Mouse (Mus musculus): ENCODE data around the gene Gna15. TPM values are rescaled to one million over a fixed set of nuclear protein-coding genes. Genes with fewer than 3 reads are reported as not detected.

The Gna15 gene
- polyA plus RNA-seq, 1 experiment from 2014 or later: 4.6 TPM

- 70% methylated on average over 21 of the region's 21 CpGs for WGBS
- no peaks in the 10 kb centered on the region for H3K9me3 ChIP-seq (ENCODE audit: low read length)
- no peaks in the 10 kb centered on the region for H3K36me3 ChIP-seq (ENCODE audit: insufficient read depth, low read length)
- no peaks in the 10 kb centered on the region for H3K4me1 ChIP-seq (ENCODE audit: insufficient read depth, low read depth, low read length)
- no peak for TF ChIP-seq EP300 (IDR thresholded peaks at IDR 0.05)
- no peak for TF ChIP-seq CTCF (IDR thresholded peaks at IDR 0.05)
- no peak overlapping the region for H3K9ac ChIP-seq (replicated peaks; ENCODE audit: low read depth)
- DNase-seq (ENCODE audit: low spot score) (no peak), ATAC-seq (no peak)
- no peak overlapping the region for H3K4me3 ChIP-seq (ENCODE audit: low read depth, low read length)
- no peak overlapping the region for H3K4me2 ChIP-seq (replicated peaks; ENCODE audit: low read depth, low read length)
- H3K27me3 ChIP-seq (replicated peaks; ENCODE audit: insufficient read depth, low read length): peaks cover 30% of the 10 kb centered on the region
- H3K27ac ChIP-seq (ENCODE audit: low read length): no peak overlapping the region
Measured at GRCm38 (mm10) chr10:81459399-81459798, 64.6 kb downstream of the Gna15 start.

GRCm38 (mm10) chr10:81458267-81458666 is 65.8 kb downstream of the Gna15 start:
- Histone ChIP-seq H3K4me3 (ENCODE audit: low read depth, low read length) (no peak overlapping the region), H3K9me3 (ENCODE audit: low read length) (no peaks in the 10 kb centered on the region), H3K4me1 (ENCODE audit: insufficient read depth, low read depth, low read length) (no peaks in the 10 kb centered on the region), H3K27ac (ENCODE audit: low read length) (no peak overlapping the region), H3K36me3 (ENCODE audit: insufficient read depth, low read length) (no peaks in the 10 kb centered on the region), H3K27me3 (replicated peaks; ENCODE audit: insufficient read depth, low read length) (peaks cover 36% of the 10 kb centered on the region), H3K9ac (replicated peaks; ENCODE audit: low read depth) (no peak overlapping the region), H3K4me2 (replicated peaks; ENCODE audit: low read depth, low read length) (no peak overlapping the region)
- ATAC-seq (no peak), DNase-seq (ENCODE audit: low spot score) (no peak)
- TF ChIP-seq CTCF (IDR thresholded peaks at IDR 0.05) (no peak), EP300 (IDR thresholded peaks at IDR 0.05) (no peak)
- WGBS: 75% methylated on average over 6 of the region's 6 CpGs

- no peak overlapping the region for H3K27ac ChIP-seq (ENCODE audit: low read length)
- no peak for DNase-seq (ENCODE audit: low spot score)
- no peak overlapping the region for H3K4me3 ChIP-seq (ENCODE audit: low read depth, low read length)
- H3K4me1 ChIP-seq (ENCODE audit: insufficient read depth, low read depth, low read length): 0 out of 2 replicates have a peak, but pooled peaks cover 3% of the 10 kb centered on the region
- no peak overlapping the region for H3K4me2 ChIP-seq (replicated peaks; ENCODE audit: low read depth, low read length)
- peaks cover 33% of the 10 kb centered on the region for H3K27me3 ChIP-seq (replicated peaks; ENCODE audit: insufficient read depth, low read length)
- WGBS: 91% methylated on average over 8 of the region's 8 CpGs
- no peak for ATAC-seq
- no peaks in the 10 kb centered on the region for H3K36me3 ChIP-seq (ENCODE audit: insufficient read depth, low read length)
- TF ChIP-seq EP300 (IDR thresholded peaks at IDR 0.05): no peak
- TF ChIP-seq CTCF (IDR thresholded peaks at IDR 0.05): no peak
- no peak overlapping the region for H3K9ac ChIP-seq (replicated peaks; ENCODE audit: low read depth)
- H3K9me3 ChIP-seq (ENCODE audit: low read length): no peaks in the 10 kb centered on the region
Measured at GRCm38 (mm10) chr10:81457624-81458023, 66.4 kb downstream of the Gna15 start.

GRCm38 (mm10) chr10:81456983-81457563 is 67.0 kb downstream of the Gna15 start:
- no peak for ATAC-seq
- WGBS: 34% methylated on average over 11 of the region's 12 CpGs
- TF ChIP-seq EP300 (IDR thresholded peaks at IDR 0.05) (no peak), CTCF (IDR thresholded peaks at IDR 0.05) (no peak)
- H3K4me1 ChIP-seq (ENCODE audit: insufficient read depth, low read depth, low read length): 0 out of 2 replicates have a peak, but pooled peaks cover 3% of the 10 kb centered on the region
- no peak for DNase-seq (ENCODE audit: low spot score)
- peaks cover 34% of the 10 kb centered on the region for H3K27me3 ChIP-seq (replicated peaks; ENCODE audit: insufficient read depth, low read length)
- H3K27ac ChIP-seq (ENCODE audit: low read length): no peak overlapping the region
- no peaks in the 10 kb centered on the region for H3K9me3 ChIP-seq (ENCODE audit: low read length)
- no peak overlapping the region for H3K9ac ChIP-seq (replicated peaks; ENCODE audit: low read depth)
- no peak overlapping the region for H3K4me2 ChIP-seq (replicated peaks; ENCODE audit: low read depth, low read length)
- no peak overlapping the region for H3K4me3 ChIP-seq (ENCODE audit: low read depth, low read length)
- no peaks in the 10 kb centered on the region for H3K36me3 ChIP-seq (ENCODE audit: insufficient read depth, low read length)

- Histone ChIP-seq H3K4me2 (replicated peaks; ENCODE audit: low read depth, low read length) (no peak within 1 kb of the TSS), H3K9ac (replicated peaks; ENCODE audit: low read depth) (no peak within 1 kb of the TSS), H3K4me1 (ENCODE audit: insufficient read depth, low read depth, low read length) (0 out of 2 replicates have a peak, but pooled peaks cover 3% of the 10 kb centered on the region), H3K9me3 (ENCODE audit: low read length) (no peaks in the 10 kb centered on the region), H3K36me3 (ENCODE audit: insufficient read depth, low read length) (no peaks in the 10 kb centered on the region), H3K27me3 (replicated peaks; ENCODE audit: insufficient read depth, low read length) (peaks cover 43% of the 10 kb centered on the region), H3K4me3 (ENCODE audit: low read depth, low read length) (no peak within 1 kb of the TSS), H3K27ac (ENCODE audit: low read length) (no peak within 1 kb of the TSS)
- DNase-seq (ENCODE audit: low spot score) (no peak), ATAC-seq (no peak)
- TF ChIP-seq CTCF (IDR thresholded peaks at IDR 0.05): no peak
- no peak for TF ChIP-seq EP300 (IDR thresholded peaks at IDR 0.05)
- 57% methylated on average over 28 of the region's 28 CpGs for WGBS
Measured at GRCm38 (mm10) chr10:81455181-81455895, 68.7 kb downstream of the Gna15 start, which contains the start of gene Nfic. TSS of gene Nfic (minus strand) at chr10:81455635.

DNA sequence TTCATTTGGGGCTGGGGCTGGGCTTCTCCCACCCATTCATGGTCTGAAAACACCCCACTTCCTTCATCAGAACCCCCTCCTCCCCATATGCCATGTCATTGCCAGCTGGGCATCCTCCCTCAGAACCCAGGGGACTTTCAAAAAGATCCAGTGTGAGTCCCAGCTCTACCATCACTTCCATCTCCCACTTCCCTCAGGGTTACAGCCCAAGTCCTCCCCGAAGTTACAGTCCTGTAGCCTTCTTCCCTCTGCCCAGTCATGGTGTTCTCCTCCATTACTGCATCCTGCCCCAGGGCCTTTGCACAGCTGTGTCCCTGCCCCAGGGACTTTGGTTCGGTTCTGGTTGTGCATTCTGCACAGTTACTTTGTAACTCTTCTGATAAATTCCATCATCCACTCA is 69.9 kb downstream of the Gna15 start:
- H3K36me3 ChIP-seq (ENCODE audit: insufficient read depth, low read length): no peaks in the 10 kb centered on the region
- H3K9ac ChIP-seq (replicated peaks; ENCODE audit: low read depth): no peak overlapping the region
- no peak for DNase-seq (ENCODE audit: low spot score)
- 59% methylated on average over 2 of the region's 2 CpGs for WGBS
- H3K4me2 ChIP-seq (replicated peaks; ENCODE audit: low read depth, low read length): no peak overlapping the region
- H3K27me3 ChIP-seq (replicated peaks; ENCODE audit: insufficient read depth, low read length): peaks cover 33% of the 10 kb centered on the region
- TF ChIP-seq EP300 (IDR thresholded peaks at IDR 0.05) (no peak), CTCF (IDR thresholded peaks at IDR 0.05) (no peak)
- H3K9me3 ChIP-seq (ENCODE audit: low read length): no peaks in the 10 kb centered on the region
- H3K4me3 ChIP-seq (ENCODE audit: low read depth, low read length): no peak overlapping the region
- ATAC-seq: no peak
- H3K4me1 ChIP-seq (ENCODE audit: insufficient read depth, low read depth, low read length): peaks cover 3% of the 10 kb centered on the region; the same call in 1 of the 2 replicates
- H3K27ac ChIP-seq (ENCODE audit: low read length): no peak overlapping the region
